Mouse (Mus musculus): Measurements from ENCODE around the gene Rbfox3. TPM values are rescaled to one million over a fixed set of nuclear protein-coding genes. Genes with fewer than 3 reads are reported as not detected.

Gene Rbfox3
- polyA plus RNA-seq, 1 experiment from 2014 or later, result 0.60 TPM

GRCm38 (mm10) chr11:118714601-118715524, 196.5 kb downstream of the Rbfox3 start:
- H3K27ac ChIP-seq, result no peak overlapping the region
- peaks cover 36% of the 10 kb centered on the region; the same call in 1 of the 2 replicates for H3K27me3 ChIP-seq (ENCODE audit: insufficient read depth, poor library complexity, severe bottlenecking)
- 80% methylated on average over 26 of the region's 26 CpGs for WGBS
- H3K4me1 ChIP-seq, result 0 out of 2 replicates have a peak, but pooled peaks cover 6% of the 10 kb centered on the region
- H3K9me3 ChIP-seq, result no peaks in the 10 kb centered on the region
- no peak for DNase-seq (ENCODE audit: low spot score)
- no peak overlapping the region for H3K4me3 ChIP-seq
- no peaks in the 10 kb centered on the region for H3K36me3 ChIP-seq

- 0 out of 2 replicates have a peak, but pooled peaks cover 6% of the 10 kb centered on the region for H3K9me3 ChIP-seq
- 77% methylated on average over 4 of the region's 4 CpGs for WGBS
- peaks cover 36% of the 10 kb centered on the region; the same call in 1 of the 2 replicates for H3K27me3 ChIP-seq (ENCODE audit: insufficient read depth, poor library complexity, severe bottlenecking)
- H3K4me3 ChIP-seq, result no peak overlapping the region
- no peak for DNase-seq (ENCODE audit: low spot score)
- 0 out of 2 replicates have a peak, but pooled peaks cover 6% of the 10 kb centered on the region for H3K4me1 ChIP-seq
- no peak overlapping the region for H3K27ac ChIP-seq
- H3K36me3 ChIP-seq, result no peaks in the 10 kb centered on the region
Measured at GRCm38 (mm10) chr11:118712761-118713160, 198.6 kb downstream of the Rbfox3 start.

- no peak overlapping the region for H3K4me3 ChIP-seq
- DNase-seq (ENCODE audit: low spot score), result no peak
- 83% methylated on average over 9 of the region's 9 CpGs for WGBS
- peaks cover 31% of the 10 kb centered on the region; the same call in 1 of the 2 replicates for H3K27me3 ChIP-seq (ENCODE audit: insufficient read depth, poor library complexity, severe bottlenecking)
- no peak overlapping the region for H3K27ac ChIP-seq
- 0 out of 2 replicates have a peak, but pooled peaks cover 6% of the 10 kb centered on the region for H3K9me3 ChIP-seq
- no peaks in the 10 kb centered on the region for H3K36me3 ChIP-seq
- H3K4me1 ChIP-seq, result 0 out of 2 replicates have a peak, but pooled peaks cover 6% of the 10 kb centered on the region
Measured at GRCm38 (mm10) chr11:118712058-118712457, 199.3 kb downstream of the Rbfox3 start.

- Histone ChIP-seq H3K27me3 (ENCODE audit: insufficient read depth, poor library complexity, severe bottlenecking) (peaks cover 20% of the 10 kb centered on the region; the same call in 1 of the 2 replicates), H3K4me3 (no peak overlapping the region), H3K27ac (no peak overlapping the region), H3K9me3 (0 out of 2 replicates have a peak, but pooled peaks cover 6% of the 10 kb centered on the region), H3K36me3 (no peaks in the 10 kb centered on the region), H3K4me1 (no peaks in the 10 kb centered on the region)
- 81% methylated on average over 5 of the region's 5 CpGs for WGBS
- DNase-seq (ENCODE audit: low spot score), result no peak
Measured at GRCm38 (mm10) chr11:118710035-118710434, 201.4 kb downstream of the Rbfox3 start.

GRCm38 (mm10) chr11:118696226-118696930, 215.0 kb downstream of the Rbfox3 start:
- peaks cover 15% of the 10 kb centered on the region; the same call in 1 of the 2 replicates for H3K4me1 ChIP-seq
- H3K4me3 ChIP-seq, result no peak overlapping the region
- DNase-seq (ENCODE audit: low spot score), result no peak
- no peak overlapping the region for H3K27ac ChIP-seq
- H3K36me3 ChIP-seq, result no peaks in the 10 kb centered on the region
- H3K9me3 ChIP-seq, result no peaks in the 10 kb centered on the region
- H3K27me3 ChIP-seq (ENCODE audit: insufficient read depth, poor library complexity, severe bottlenecking), result peaks cover 37% of the 10 kb centered on the region; the same call in 1 of the 2 replicates
- WGBS, result 52% methylated on average over 16 of the region's 16 CpGs

GRCm38 (mm10) chr11:118693276-118693675, 218.1 kb downstream of the Rbfox3 start:
- DNase-seq (ENCODE audit: low spot score), result no peak
- Histone ChIP-seq H3K4me3 (no peak overlapping the region), H3K27me3 (ENCODE audit: insufficient read depth, poor library complexity, severe bottlenecking) (peaks cover 43% of the 10 kb centered on the region), H3K4me1 (peaks cover 11% of the 10 kb centered on the region; the same call in 1 of the 2 replicates), H3K27ac (no peak overlapping the region), H3K9me3 (no peaks in the 10 kb centered on the region), H3K36me3 (no peaks in the 10 kb centered on the region)
- 77% methylated on average over 7 of the region's 7 CpGs for WGBS

- no peak for DNase-seq (ENCODE audit: low spot score)
- H3K9me3 ChIP-seq, result no peaks in the 10 kb centered on the region
- no peaks in the 10 kb centered on the region for H3K36me3 ChIP-seq
- H3K27ac ChIP-seq, result no peak overlapping the region
- H3K27me3 ChIP-seq (ENCODE audit: insufficient read depth, poor library complexity, severe bottlenecking), result peaks cover 51% of the 10 kb centered on the region
- no peak overlapping the region for H3K4me3 ChIP-seq
- H3K4me1 ChIP-seq, result no peaks in the 10 kb centered on the region
- 81% methylated on average over 8 of the region's 8 CpGs for WGBS
Measured at GRCm38 (mm10) chr11:118690262-118690661, 221.1 kb downstream of the Rbfox3 start.

- Histone ChIP-seq H3K27ac (no peak overlapping the region), H3K27me3 (ENCODE audit: insufficient read depth, poor library complexity, severe bottlenecking) (peaks cover 54% of the 10 kb centered on the region), H3K4me1 (no peaks in the 10 kb centered on the region), H3K36me3 (no peaks in the 10 kb centered on the region), H3K4me3 (no peak overlapping the region), H3K9me3 (no peaks in the 10 kb centered on the region)
- 11% methylated on average over 16 of the region's 16 CpGs for WGBS
- peak; percentile 86 for DNase-seq (ENCODE audit: low spot score)
Measured at GRCm38 (mm10) chr11:118685397-118685796, 226.0 kb downstream of the Rbfox3 start.

- Histone ChIP-seq H3K27ac (no peak overlapping the region), H3K4me3 (no peak overlapping the region), H3K9me3 (no peaks in the 10 kb centered on the region), H3K36me3 (no peaks in the 10 kb centered on the region), H3K27me3 (ENCODE audit: insufficient read depth, poor library complexity, severe bottlenecking) (peaks cover 59% of the 10 kb centered on the region), H3K4me1 (no peaks in the 10 kb centered on the region)
- no peak for DNase-seq (ENCODE audit: low spot score)
- 69% methylated on average over 4 of the region's 4 CpGs for WGBS
Measured at GRCm38 (mm10) chr11:118684665-118685064, 226.7 kb downstream of the Rbfox3 start.

- no peak overlapping the region for H3K4me3 ChIP-seq
- no peak for DNase-seq (ENCODE audit: low spot score)
- no peaks in the 10 kb centered on the region for H3K4me1 ChIP-seq
- WGBS, result 70% methylated on average over 10 of the region's 10 CpGs
- H3K9me3 ChIP-seq, result no peaks in the 10 kb centered on the region
- H3K27ac ChIP-seq, result no peak overlapping the region
- H3K36me3 ChIP-seq, result no peaks in the 10 kb centered on the region
- H3K27me3 ChIP-seq (ENCODE audit: insufficient read depth, poor library complexity, severe bottlenecking), result peaks cover 63% of the 10 kb centered on the region
Measured at GRCm38 (mm10) chr11:118680699-118681098, 230.7 kb downstream of the Rbfox3 start.

GRCm38 (mm10) chr11:118679736-118680410, 231.5 kb downstream of the Rbfox3 start:
- no peak overlapping the region for H3K27ac ChIP-seq
- peaks cover 59% of the 10 kb centered on the region for H3K27me3 ChIP-seq (ENCODE audit: insufficient read depth, poor library complexity, severe bottlenecking)
- H3K4me1 ChIP-seq, result no peaks in the 10 kb centered on the region
- H3K4me3 ChIP-seq, result no peak overlapping the region
- 76% methylated on average over 24 of the region's 24 CpGs for WGBS
- no peak for DNase-seq (ENCODE audit: low spot score)
- no peaks in the 10 kb centered on the region for H3K36me3 ChIP-seq
- H3K9me3 ChIP-seq, result no peaks in the 10 kb centered on the region

- Histone ChIP-seq H3K4me1 (no peaks in the 10 kb centered on the region), H3K27ac (no peak overlapping the region), H3K4me3 (no peak overlapping the region), H3K27me3 (ENCODE audit: insufficient read depth, poor library complexity, severe bottlenecking) (peaks cover 58% of the 10 kb centered on the region), H3K36me3 (no peaks in the 10 kb centered on the region), H3K9me3 (no peaks in the 10 kb centered on the region)
- 32% methylated on average over 20 of the region's 20 CpGs for WGBS
- DNase-seq (ENCODE audit: low spot score), result no peak
Measured at GRCm38 (mm10) chr11:118678515-118679104, 232.8 kb downstream of the Rbfox3 start.

All from heart, embryonic 10.5 days (tissue).